Mouse (Mus musculus) midbrain, embryonic 16.5 days (tissue): ENCODE results near the gene Nfe2l2. TPM values are rescaled to one million over a fixed set of nuclear protein-coding genes. Genes with fewer than 3 reads are reported as not detected.
"Not testable (repeated sequence)": the region's sequence is repeated elsewhere in the genome, so short reads cannot be mapped to it uniquely, and the experiment has no call there.

Experiments used
- ATAC-seq: fragments of 200-750 bp; cut with Nextera tagmentation; 2 replicates; pipeline ENCODE4 v1.8.0; 2017; ENCODE audit warnings: moderate TSS enrichment
- H3K27ac ChIP-seq: fragments of 300-500 bp; sonication (generic); 2 replicates; pipeline ENCODE4 v1.5.1; 2014; ENCODE audit warnings: mild to moderate bottlenecking, low read length, mixed read lengths
- H3K27me3 ChIP-seq: fragments of 300-500 bp; sonication (generic); 2 replicates; pipeline ENCODE4 v1.6.1; 2014; ENCODE audit warnings: low read depth, low read length, mixed read lengths; ENCODE audit not compliant: control insufficient read depth, insufficient read depth
- H3K36me3 ChIP-seq: fragments of 300-500 bp; sonication (generic); 2 replicates; pipeline ENCODE4 v1.6.1; 2014; ENCODE audit warnings: mild to moderate bottlenecking, low read length, moderate library complexity, mixed read lengths; ENCODE audit not compliant: control insufficient read depth, insufficient read depth
- H3K4me1 ChIP-seq: fragments of 300-500 bp; sonication (generic); 2 replicates; pipeline ENCODE4 v1.6.1; 2014; ENCODE audit warnings: mild to moderate bottlenecking, low read length, mixed read lengths; ENCODE audit not compliant: control insufficient read depth, insufficient read depth
- H3K4me2 ChIP-seq: fragments of 300-500 bp; sonication (generic); 2 replicates; pipeline ENCODE4 v1.6.1; 2014; ENCODE audit warnings: mild to moderate bottlenecking, low read length, mixed read lengths
- H3K4me3 ChIP-seq: fragments of 300-500 bp; sonication (generic); 2 replicates; pipeline ENCODE4 v1.5.1; 2014; ENCODE audit warnings: low read depth, mild to moderate bottlenecking, low read length, moderate library complexity, mixed read lengths
- H3K9ac ChIP-seq: fragments of 300-500 bp; sonication (generic); 2 replicates; pipeline ENCODE4 v1.6.1; 2014; ENCODE audit warnings: low read depth, low read length, mixed read lengths
- H3K9me3 ChIP-seq: fragments of 300-500 bp; sonication (generic); replicated peaks from 2 replicates; pipeline ENCODE4 v1.6.1; 2014; ENCODE audit warnings: mild to moderate bottlenecking, low read length, mixed read lengths; ENCODE audit not compliant: control insufficient read depth, poor library complexity, severe bottlenecking
- whole genome bisulfite sequencing: fragments of 180-500 bp; shearing (Covaris S2); extraction: QIAGEN DNeasy Blood & Tissue Kit; methylation state at CpG from one replicate; pipeline ENCODE4 v1.1.7; 2014; 5-methylcytosine and 5-hydroxymethylcytosine counted together
- polyA plus RNA-seq: library from polyadenylated mRNA; unstranded; fragments of >200 nt; fragmentation: Nextera tagmentation; extraction: Ambion mirVana; gene quantifications from 2 replicates; pipeline ENCODE4 v1.2.1, GENCODE M21; 2015

Nfe2l2 gene
- polyA plus RNA-seq, 1 experiment from 2014 or later = 9.3 TPM

- H3K36me3 ChIP-seq, H3K4me1 ChIP-seq, H3K27ac ChIP-seq, H3K9me3 ChIP-seq, H3K9ac ChIP-seq, H3K27me3 ChIP-seq, H3K4me3 ChIP-seq, H3K4me2 ChIP-seq, ATAC-seq: not testable (repeated sequence)
- WGBS = 94% methylated on average over 14 of the region's 14 CpGs
Observed at GRCm38 (mm10) chr2:75634431-75634830, 70.0 kb downstream of the Nfe2l2 start.

GRCm38 (mm10) chr2:75633784-75634183, 70.7 kb downstream of the Nfe2l2 start:
- Histone ChIP-seq H3K9ac (no peak overlapping the region), H3K27ac (no peak overlapping the region), H3K4me1 (no peaks in the 10 kb centered on the region), H3K27me3 (no peaks in the 10 kb centered on the region), H3K36me3 (no peaks in the 10 kb centered on the region), H3K4me3 (no peak overlapping the region), H3K9me3 (no peaks in the 10 kb centered on the region), H3K4me2 (no peak overlapping the region)
- WGBS = 89% methylated on average over 5 of the region's 5 CpGs
- no peak for ATAC-seq

GRCm38 (mm10) chr2:75633381-75633780, 71.1 kb downstream of the Nfe2l2 start:
- H3K9ac ChIP-seq = no peak overlapping the region
- H3K27ac ChIP-seq = no peak overlapping the region
- no peak for ATAC-seq
- no peaks in the 10 kb centered on the region for H3K27me3 ChIP-seq
- no peaks in the 10 kb centered on the region for H3K9me3 ChIP-seq
- no peaks in the 10 kb centered on the region for H3K4me1 ChIP-seq
- no peak overlapping the region for H3K4me3 ChIP-seq
- WGBS = 74% methylated on average over 6 of the region's 6 CpGs
- no peak overlapping the region for H3K4me2 ChIP-seq
- no peaks in the 10 kb centered on the region for H3K36me3 ChIP-seq

- H3K27me3 ChIP-seq = no peaks in the 10 kb centered on the region
- H3K4me1 ChIP-seq = no peaks in the 10 kb centered on the region
- H3K4me3 ChIP-seq = no peak overlapping the region
- no peak overlapping the region for H3K27ac ChIP-seq
- no peak overlapping the region for H3K4me2 ChIP-seq
- 90% methylated on average over 12 of the region's 12 CpGs for WGBS
- no peaks in the 10 kb centered on the region for H3K9me3 ChIP-seq
- no peak for ATAC-seq
- H3K9ac ChIP-seq = no peak overlapping the region
- H3K36me3 ChIP-seq = no peaks in the 10 kb centered on the region
Observed at GRCm38 (mm10) chr2:75632721-75633181, 71.7 kb downstream of the Nfe2l2 start.

GRCm38 (mm10) chr2:75632043-75632442, 72.4 kb downstream of the Nfe2l2 start:
- WGBS = 84% methylated on average over 6 of the region's 6 CpGs

GRCm38 (mm10) chr2:75631421-75631820, 73.0 kb downstream of the Nfe2l2 start:
- H3K36me3 ChIP-seq = no peaks in the 10 kb centered on the region
- H3K9me3 ChIP-seq = no peaks in the 10 kb centered on the region
- no peak overlapping the region for H3K27ac ChIP-seq
- 92% methylated on average over 6 of the region's 6 CpGs for WGBS
- no peak overlapping the region for H3K4me2 ChIP-seq
- ATAC-seq = no peak
- no peaks in the 10 kb centered on the region for H3K27me3 ChIP-seq
- H3K4me1 ChIP-seq = no peaks in the 10 kb centered on the region
- H3K4me3 ChIP-seq = no peak overlapping the region
- no peak overlapping the region for H3K9ac ChIP-seq

More at GRCm38 (mm10) chr2:75632043-75632442, 72.4 kb downstream of the Nfe2l2 start:
- no peak overlapping the region for H3K27ac ChIP-seq
- no peak overlapping the region for H3K4me3 ChIP-seq
- H3K9ac ChIP-seq = no peak overlapping the region
- H3K36me3 ChIP-seq = no peaks in the 10 kb centered on the region
- no peaks in the 10 kb centered on the region for H3K4me1 ChIP-seq
- H3K9me3 ChIP-seq = no peaks in the 10 kb centered on the region
- no peak overlapping the region for H3K4me2 ChIP-seq
- no peak for ATAC-seq
- no peaks in the 10 kb centered on the region for H3K27me3 ChIP-seq

- Histone ChIP-seq H3K4me3 (no peak overlapping the region), H3K36me3 (no peaks in the 10 kb centered on the region), H3K27me3 (no peaks in the 10 kb centered on the region), H3K9me3 (no peaks in the 10 kb centered on the region), H3K4me1 (no peaks in the 10 kb centered on the region), H3K4me2 (no peak overlapping the region), H3K9ac (no peak overlapping the region), H3K27ac (no peak overlapping the region)
- whole genome bisulfite sequencing = 93% methylated on average over 8 of the region's 8 CpGs
- ATAC-seq = no peak
Observed at GRCm38 (mm10) chr2:75628487-75628886, 76.0 kb downstream of the Nfe2l2 start.

- Histone ChIP-seq H3K9me3 (no peaks in the 10 kb centered on the region), H3K4me3 (no peak overlapping the region), H3K27me3 (no peaks in the 10 kb centered on the region), H3K4me2 (no peak overlapping the region), H3K9ac (no peak overlapping the region), H3K27ac (no peak overlapping the region), H3K36me3 (no peaks in the 10 kb centered on the region), H3K4me1 (no peaks in the 10 kb centered on the region)
- 82% methylated on average over 6 of the region's 6 CpGs for WGBS
- ATAC-seq = no peak
Observed at GRCm38 (mm10) chr2:75626597-75627440, 77.6 kb downstream of the Nfe2l2 start.
